Mouse (Mus musculus): Measurements from ENCODE around the gene Fam169b. TPM values are rescaled to one million over a fixed set of nuclear protein-coding genes. Genes with fewer than 3 reads are reported as not detected.
"Not testable (repeated sequence)": the region's sequence is repeated elsewhere in the genome, so short reads cannot be mapped to it uniquely, and the experiment has no call there.

The Fam169b gene
- polyA plus RNA-seq, 2 experiments from 2014 or later = 124 to 148 TPM

GRCm38 (mm10) chr7:68264531-68264930, 9.1 kb upstream of the Fam169b start:
- peak; percentile 86 for ATAC-seq

DNA sequence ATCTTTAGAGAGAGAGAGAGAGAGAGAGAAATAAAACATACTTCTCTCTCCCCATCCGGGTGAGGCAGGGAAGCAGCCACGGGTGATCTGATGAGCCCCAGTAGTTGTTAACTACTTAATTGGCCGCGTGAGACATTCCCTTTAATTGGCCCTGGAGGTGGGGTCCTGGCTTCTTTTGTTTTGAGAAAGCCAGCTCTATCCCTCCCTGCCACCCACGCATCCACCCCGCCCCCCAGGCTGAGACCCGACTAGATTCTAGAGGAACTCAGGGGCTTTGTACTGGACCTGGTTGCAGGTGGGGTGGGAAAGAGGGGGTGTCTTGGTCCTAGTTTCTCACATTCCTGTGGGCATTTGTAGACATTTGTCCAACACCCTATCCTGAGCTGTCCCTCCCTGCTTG, 8.2 kb upstream of the Fam169b start:
- no peak for ATAC-seq

DNA sequence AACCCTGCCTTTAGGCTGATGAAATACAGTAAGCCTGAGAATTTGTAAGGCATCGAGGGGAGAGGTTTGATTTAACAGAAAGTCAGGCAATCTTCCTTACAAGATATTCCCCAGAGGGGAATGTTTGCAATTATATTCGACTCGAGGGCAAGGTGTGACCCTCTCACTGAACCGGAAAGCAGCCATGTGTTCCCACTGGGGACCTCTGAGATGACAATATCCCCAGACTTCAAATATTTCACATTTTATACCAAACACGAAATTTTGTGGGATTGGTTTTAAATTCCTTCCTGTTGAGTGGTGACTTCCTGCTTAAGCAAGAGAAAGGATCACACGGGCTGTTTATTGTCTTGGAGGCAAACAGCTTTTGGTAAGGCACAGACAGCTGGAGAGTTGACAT, 6.9 kb upstream of the Fam169b start:
- no peak for ATAC-seq

DNA sequence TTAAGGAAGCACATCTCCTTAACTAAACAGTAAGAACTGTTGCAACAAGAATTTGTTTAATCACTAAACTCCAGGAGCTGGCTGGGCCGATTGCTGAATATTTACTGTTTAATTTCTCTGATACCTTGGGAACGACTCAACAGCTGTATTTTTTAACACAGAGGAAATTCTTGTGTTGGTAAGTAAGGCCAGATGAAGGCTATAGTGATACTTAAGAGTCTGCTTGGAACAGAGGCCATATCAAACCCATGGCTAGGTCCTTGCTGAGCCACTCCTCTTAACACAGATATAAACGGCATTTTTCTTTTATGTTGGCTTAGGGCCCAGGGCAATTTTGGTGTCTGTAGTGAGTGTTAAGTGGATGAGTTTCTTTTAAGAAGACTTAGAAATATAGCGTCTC, 3.1 kb upstream of the Fam169b start:
- ATAC-seq = no peak

DNA sequence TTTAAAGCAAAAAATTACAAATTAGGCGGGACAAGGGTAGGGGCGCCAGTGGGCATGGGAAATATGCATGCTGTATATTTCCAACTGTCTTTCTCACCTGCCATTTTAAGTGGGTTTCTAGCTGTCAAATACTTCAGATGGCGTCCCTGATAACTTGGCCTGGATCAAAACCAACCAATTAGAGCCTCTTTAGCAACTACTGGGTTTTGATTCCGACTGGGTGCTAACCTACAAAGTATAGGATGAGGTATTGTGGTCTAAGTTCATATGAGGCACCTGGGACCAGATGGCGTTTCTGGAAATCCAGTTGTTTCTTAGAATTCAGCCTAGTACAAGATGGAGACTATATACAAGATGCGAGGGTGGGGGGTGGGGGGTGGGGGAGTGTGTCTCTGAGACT, 1.8 kb upstream of the Fam169b start:
- no peak for ATAC-seq

DNA sequence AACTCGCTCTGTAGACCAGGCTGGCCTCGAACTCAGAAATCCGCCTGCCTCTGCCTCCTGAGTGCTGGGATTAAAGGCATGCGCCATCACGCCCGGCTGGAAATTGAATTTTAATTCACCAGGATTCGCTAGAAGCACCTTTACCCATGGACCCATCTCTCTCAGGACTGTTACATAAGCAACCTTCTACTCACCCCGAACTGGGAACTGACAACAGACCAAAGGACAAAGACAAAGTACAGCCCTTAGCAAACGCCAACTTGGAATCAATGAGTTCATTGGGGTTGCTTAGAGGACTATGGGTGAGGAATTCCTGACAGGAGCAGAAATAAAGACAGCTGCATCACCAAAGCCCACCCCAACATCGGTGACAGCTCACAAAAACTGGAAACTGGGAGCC, 1.0 kb upstream of the Fam169b start:
- ATAC-seq = no peak

- ATAC-seq = no peak
Measured at GRCm38 (mm10) chr7:68274218-68274617, 579 bp downstream of the Fam169b start.

DNA sequence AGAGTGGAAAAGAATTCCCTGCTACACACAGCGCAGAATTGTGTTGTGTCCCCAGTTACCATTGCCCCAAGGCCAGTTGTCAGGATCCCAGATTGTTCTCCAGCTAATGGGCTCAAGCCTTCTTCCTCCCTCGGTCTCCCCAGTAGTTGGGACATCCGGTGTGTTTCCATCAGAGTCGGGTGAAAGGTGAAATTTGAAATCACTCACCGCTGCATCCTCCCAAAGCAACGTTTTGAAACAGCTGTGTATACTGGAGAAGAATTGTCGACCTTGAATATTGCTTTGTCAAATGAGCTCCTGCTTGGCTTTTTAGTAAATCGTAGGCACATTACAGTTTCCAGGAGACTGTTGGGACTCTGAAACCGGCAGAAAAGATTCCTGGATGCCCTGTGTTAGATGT, 1.3 kb downstream of the Fam169b start:
- ATAC-seq = peak; percentile 9

- peak; percentile 32 for ATAC-seq
Measured at GRCm38 (mm10) chr7:68275445-68275837, 1.8 kb downstream of the Fam169b start.

GRCm38 (mm10) chr7:68275838-68276731, 2.4 kb downstream of the Fam169b start:
- peak; percentile 60 for ATAC-seq

DNA sequence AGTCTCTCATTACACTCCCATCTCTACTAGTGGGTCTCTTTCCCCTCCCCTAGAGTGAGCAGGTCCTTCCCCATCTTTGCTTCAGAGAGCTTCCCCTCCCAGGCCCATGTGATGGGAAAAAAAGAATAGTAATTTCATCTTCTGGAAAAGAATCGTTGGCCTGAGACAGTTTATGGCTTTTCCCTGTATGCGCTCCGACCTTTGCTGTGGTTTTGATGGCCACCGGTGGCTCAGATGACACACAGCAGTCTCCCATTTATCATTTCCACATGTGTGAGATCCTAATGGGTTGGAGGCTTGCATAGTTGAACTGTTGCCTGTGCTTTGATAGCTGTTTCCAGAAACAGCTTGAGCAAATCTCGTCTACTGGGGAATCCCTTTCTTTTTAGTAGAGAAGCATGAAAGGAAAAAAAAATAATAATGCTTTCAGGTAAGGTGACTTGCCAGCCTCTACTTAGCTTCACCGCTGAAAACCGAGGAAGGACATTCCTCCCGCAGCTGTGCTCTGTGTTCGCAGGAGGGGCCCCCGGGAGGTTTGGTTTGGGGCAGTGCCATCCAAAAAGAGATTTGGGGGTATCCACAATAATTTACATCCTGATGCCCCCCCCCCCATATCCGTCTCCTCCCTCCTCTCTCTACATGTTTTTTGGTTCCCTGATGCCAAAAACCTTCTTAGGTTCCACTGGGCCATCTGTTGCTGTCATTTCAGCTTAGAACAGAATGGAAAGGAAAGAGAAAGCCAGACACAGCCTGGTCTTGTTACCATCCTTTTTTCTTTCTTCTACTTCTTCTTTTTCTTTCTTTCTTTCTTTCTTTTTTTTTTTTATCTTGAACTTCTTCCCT, 3.6 kb downstream of the Fam169b start:
- ATAC-seq = no peak

DNA sequence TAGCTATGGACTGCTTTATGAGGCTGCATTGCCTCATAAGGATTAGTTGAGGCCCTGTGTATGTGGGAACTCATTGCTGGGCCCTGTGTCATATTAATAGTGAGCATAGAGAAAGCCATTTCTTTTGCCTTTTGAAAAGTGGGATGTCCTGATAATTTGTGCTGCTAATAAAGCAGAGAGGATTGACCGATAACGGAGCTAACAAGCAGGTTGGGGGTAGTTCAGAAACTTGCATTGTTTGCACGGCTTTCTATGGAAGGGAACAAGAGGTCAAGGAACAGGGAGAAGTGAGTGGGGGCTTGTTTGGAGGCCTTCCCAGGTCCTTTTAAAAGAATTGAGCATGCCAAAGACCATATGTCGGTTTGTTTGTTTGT, 4.2 kb downstream of the Fam169b start:
- no peak for ATAC-seq

DNA sequence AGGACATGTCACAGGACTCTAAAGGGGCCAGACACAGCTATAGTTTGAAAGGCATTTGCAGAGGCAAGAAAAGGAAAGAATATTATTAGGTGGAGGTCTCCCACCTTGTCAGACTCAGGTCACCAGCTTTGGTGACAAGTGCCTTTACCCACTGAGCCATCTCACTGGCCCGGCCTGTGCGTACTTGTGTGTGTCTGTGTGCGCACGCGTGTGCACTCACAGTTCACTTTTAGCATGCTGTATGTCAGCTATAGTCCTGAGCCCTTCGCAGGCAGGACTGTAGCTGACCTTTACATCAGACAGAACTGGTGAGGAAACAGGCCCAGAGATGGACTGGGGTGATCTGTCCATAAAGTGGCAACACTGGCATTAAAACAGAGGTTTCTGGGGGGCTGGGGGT, 4.7 kb downstream of the Fam169b start:
- ATAC-seq = no peak

DNA sequence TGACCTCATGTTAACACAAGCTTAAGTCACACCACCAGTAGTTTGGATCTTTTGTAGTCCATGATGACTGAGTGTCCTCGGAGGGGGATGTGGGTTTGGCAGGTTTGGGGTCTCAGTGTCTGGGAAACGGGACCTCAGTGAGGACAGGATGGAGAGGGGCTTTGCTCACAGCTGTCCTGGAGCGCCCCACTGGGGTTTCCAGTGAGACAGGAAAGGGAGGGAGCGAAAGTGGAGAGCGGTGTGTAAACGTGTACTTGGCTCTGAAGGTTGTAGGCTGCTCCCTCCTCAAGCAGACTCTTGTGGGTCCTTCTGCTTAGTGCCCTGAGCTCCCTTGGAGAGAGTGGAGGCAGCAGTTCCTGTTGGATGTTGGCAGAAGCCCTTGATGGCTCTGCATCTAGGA, 5.3 kb downstream of the Fam169b start:
- peak; percentile 12 for ATAC-seq

DNA sequence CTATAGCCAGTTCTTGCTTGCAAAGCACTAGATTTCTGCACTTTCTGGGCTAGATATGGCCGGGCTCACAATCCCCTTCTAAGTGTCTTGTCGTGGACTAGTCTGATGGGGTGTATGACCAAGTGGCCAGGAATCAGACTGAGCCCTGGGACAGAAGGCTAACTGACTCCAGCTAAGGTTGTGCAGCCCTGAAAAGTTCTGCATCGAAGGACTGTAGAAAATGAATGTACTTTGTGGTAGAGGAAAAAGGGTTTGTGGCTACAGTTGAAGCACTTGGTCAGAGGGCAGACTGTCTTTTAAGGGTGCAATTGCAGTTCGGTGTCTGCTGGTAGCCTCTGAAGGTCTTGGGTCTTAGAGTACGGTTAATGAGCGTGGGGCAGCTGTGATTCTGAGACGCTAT, 5.8 kb downstream of the Fam169b start:
- no peak for ATAC-seq

GRCm38 (mm10) chr7:68280352-68280869, 6.8 kb downstream of the Fam169b start:
- no peak for ATAC-seq

- ATAC-seq = peak; percentile 33
Measured at GRCm38 (mm10) chr7:68281341-68281740, 7.7 kb downstream of the Fam169b start.

- peak; percentile 25 for ATAC-seq
Measured at GRCm38 (mm10) chr7:68282304-68283132, 8.9 kb downstream of the Fam169b start.

DNA sequence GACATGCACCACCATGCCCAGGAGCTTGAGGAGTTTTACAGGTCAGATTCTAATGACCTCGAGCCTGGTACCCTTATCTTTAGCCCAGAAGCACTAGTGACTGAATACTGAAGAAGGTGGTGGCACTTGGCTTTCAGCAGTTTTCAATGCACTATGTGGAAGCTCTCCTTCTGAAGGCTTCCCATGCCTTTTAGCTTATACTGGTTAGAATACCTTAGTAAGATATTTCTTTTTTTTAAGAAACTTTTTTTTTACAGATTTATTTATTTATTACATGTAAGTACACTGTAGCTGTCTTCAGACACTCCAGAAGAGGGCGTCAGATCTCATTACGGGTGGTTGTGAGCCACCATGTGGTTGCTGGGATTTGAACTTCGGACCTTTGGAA, 9.5 kb downstream of the Fam169b start:
- ATAC-seq = not testable (repeated sequence)

GRCm38 (mm10) chr7:68283776-68284175, 10.1 kb downstream of the Fam169b start:
- ATAC-seq = peak; percentile 25

DNA sequence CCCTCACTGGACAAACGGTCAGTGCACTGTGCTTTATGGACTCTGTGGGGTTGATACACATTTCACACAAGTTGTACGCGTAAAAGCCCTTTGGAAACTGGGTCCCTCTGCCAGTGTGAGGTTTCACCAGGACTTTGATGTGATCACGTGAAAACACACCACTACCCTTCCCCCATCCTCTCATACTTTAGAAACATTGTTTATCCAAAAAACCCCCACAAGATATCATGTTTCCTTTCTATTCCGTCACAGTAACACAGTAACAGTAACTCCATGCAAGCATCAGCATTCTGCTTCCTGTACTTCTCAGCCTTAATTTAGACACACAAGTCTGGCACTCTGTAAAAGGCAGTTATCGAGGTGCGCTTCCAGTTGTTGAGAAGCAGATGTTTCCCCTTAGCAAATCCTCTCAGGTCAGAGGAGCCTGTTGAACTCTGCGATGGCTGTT, 12.2 kb downstream of the Fam169b start:
- ATAC-seq = peak; percentile 44

All from CD4-positive, CD25-positive, alpha-beta regulatory T cell, adult 4 months (primary cell).